Mouse (Mus musculus): ENCODE data around the gene Snx27.

GRCm38 (mm10) chr3:94567242-94567641, 15.3 kb downstream of the Snx27 start:
- TF ChIP-seq POLR2A (IDR thresholded peaks at IDR 0.05; ENCODE audit: borderline replicate concordance, low read depth, low read length) (no peak), CTCF (IDR thresholded peaks at IDR 0.05; ENCODE audit: low read depth, low read length) (no peak)

Data from bone marrow macrophage, adult 2 months (primary cell).